Mouse (Mus musculus) embryonic fibroblast, embryonic 13.5 days (primary cell): ENCODE results near the gene Itgb2l.

Experiments
- CTCF ChIP-seq: IDR thresholded peaks from 2 replicates; pipeline ENCODE4 v1.5.1; 2011; ENCODE audit warnings: mild to moderate bottlenecking, control low read depth, low read length, moderate library complexity, borderline replicate concordance; ENCODE audit not compliant: insufficient read depth
- POLR2A ChIP-seq: IDR thresholded peaks from 2 replicates; pipeline ENCODE4 v1.6.1; 2011; ENCODE audit warnings: low read depth, mild to moderate bottlenecking, control low read depth, low read length, moderate library complexity

DNA sequence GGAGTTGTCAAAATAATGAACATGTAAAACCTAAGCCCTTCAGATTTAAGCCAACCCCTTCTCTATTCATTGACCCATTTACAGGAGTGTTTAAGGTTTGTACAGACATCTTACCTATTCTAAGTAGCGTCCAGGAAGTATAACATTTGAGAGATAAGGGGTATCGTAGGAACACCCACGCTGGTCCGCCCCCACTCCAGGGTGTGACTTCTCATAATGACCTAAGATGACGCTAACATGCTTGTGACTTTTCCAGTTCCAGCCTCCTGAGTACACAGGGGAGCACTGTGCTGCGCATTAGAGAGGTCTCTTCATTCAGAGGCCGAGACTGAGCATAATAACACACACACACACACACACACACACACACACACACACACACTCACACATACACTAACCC, 67.9 kb downstream of the Itgb2l start:
- no peak for TF ChIP-seq CTCF
- TF ChIP-seq POLR2A: no peak
